Mouse (Mus musculus): ENCODE data around the gene Blm.

DNA sequence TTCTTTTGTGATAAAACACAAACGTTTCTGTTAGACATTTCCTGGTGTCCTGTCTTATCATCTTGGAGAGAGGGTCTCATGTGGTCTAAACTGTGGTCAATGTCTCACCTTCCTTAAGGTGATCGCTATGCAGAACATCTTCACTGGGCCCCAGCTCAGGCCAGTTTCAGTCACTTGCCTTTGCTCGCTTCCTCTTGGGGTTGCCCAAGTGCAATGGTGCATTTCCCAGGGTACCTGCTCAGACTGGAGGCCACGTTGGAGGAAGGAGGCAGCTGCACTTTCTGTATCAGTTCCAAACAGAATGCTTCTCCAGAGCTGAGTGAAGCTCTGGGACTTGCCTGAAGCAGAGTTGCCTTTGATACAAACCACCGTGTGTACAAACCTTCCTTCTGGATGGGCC lies 80.9 kb downstream of the Blm start:
- TF ChIP-seq POLR2A (IDR thresholded peaks at IDR 0.05; ENCODE audit: extremely low read depth, insufficient read depth, low read length) (no peak), CTCF (IDR thresholded peaks at IDR 0.05; ENCODE audit: low read depth, low read length) (no peak)

Data from liver, adult 2 months (tissue).